Mouse (Mus musculus) embryonic facial prominence, embryonic 13.5 days (tissue): ENCODE results near the gene Zfp638. TPM values are rescaled to one million over a fixed set of nuclear protein-coding genes. Genes with fewer than 3 reads are reported as not detected.

Experiments used
- polyA plus RNA-seq: library from polyadenylated mRNA; unstranded; fragments of >200 nt; fragmentation: Nextera tagmentation; extraction: Ambion mirVana; gene quantifications from 2 replicates; pipeline ENCODE4 v1.2.1, GENCODE M21; 2015

Zfp638 gene
- polyA plus RNA-seq, 1 experiment from 2014 or later = 77.5 TPM

Other genes starting within 250 kb of the Zfp638 start
- 0.28 TPM in 1 of 2 replicates, not detected in the other for gene Clec4f, start 210.9 kb upstream of the Zfp638 start, polyA plus RNA-seq
- gene Cd207, start 189.3 kb upstream of the Zfp638 start, polyA plus RNA-seq = not detected in 2 replicates
- gene Vax2, start 155.8 kb upstream of the Zfp638 start, polyA plus RNA-seq = not detected in 2 replicates
- gene Atp6v1b1, start 124.1 kb upstream of the Zfp638 start, polyA plus RNA-seq = 1.1 and 2.1 TPM in 2 replicates
- gene Ankrd53, start 104.5 kb upstream of the Zfp638 start, polyA plus RNA-seq = 0.15 and 0.30 TPM in 2 replicates
- 91.3 and 99.5 TPM in 2 replicates for gene Tex261, start 91.3 kb upstream of the Zfp638 start, polyA plus RNA-seq
- 55.4 and 58.0 TPM in 2 replicates for gene Nagk, start 72.1 kb upstream of the Zfp638 start, polyA plus RNA-seq
- 20.8 and 24.0 TPM in 2 replicates for gene Paip2b, start 35.4 kb upstream of the Zfp638 start, polyA plus RNA-seq
- 8.7 and 10.8 TPM in 2 replicates for gene Dysf, start 141.5 kb downstream of the Zfp638 start, polyA plus RNA-seq